Mouse (Mus musculus) CD4-positive naive resting alpha-beta T cell, adult 76 days (primary cell): ENCODE results near the gene Mageb2. TPM values are rescaled to one million over a fixed set of nuclear protein-coding genes. Genes with fewer than 3 reads are reported as not detected.

Experiments
- total RNA-seq: library from RNA; stranded (reverse); gene quantifications from one replicate; pipeline ENCODE4 v1.2.4, GENCODE M21; 2023

Gene Mageb2
- total RNA-seq, result not detected

DNA sequence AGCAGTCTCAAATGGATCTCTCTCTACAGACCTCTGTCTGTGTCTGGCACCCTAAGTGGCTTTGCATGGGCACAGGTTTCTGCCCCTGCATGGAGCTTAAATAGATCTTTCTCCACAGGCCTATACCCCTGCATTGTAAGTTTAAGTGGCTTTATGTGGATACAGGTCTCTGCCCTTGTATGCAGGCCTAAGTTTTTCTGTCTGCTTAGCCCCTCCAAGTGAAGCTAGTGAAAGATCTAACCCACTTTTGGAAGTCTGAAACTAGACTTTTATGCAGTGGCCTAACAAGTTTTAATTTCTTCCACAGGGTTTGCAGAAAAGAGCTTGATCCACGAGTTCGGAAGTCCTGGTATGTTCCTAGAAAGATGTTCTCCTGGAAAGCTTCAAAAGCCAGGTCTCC lies at the start of gene Mageb2:
TSS of gene Mageb2 (plus strand) at position 301 of the 400 bp plus-strand sequence.

Other genes starting within 250 kb of the Mageb2 start
- gene Gm5072, start 60.8 kb downstream of the Mageb2 start, total RNA-seq, result not detected
- gene Gm8914, start 148.4 kb downstream of the Mageb2 start, total RNA-seq, result not detected
- gene 1700084M14Rik, start 244.2 kb downstream of the Mageb2 start, total RNA-seq, result not detected